Mouse (Mus musculus) heart, postnatal 0 days (tissue): ENCODE measurements at regions not wholly inside any gene's neighbourhood (a gene's known extent, or its start where the extent isn't known, plus 50 kb on each side); places are given as distances from the start of the nearest gene placed in this dataset.

Experiments used
- ATAC-seq: fragments of 200-750 bp; cut with Nextera tagmentation; 2 replicates; pipeline ENCODE4 v1.8.0; 2017; ENCODE audit warnings: low read depth, moderate number of reproducible peaks, moderate library complexity; ENCODE audit not compliant: insufficient read depth
- DNase-seq: peaks from one replicate; pipeline ENCODE4 v3.0.0-alpha.2; 2016; ENCODE audit warnings: low spot score
- H3K27ac ChIP-seq: fragments of 300-500 bp; sonication (generic); 2 replicates; pipeline ENCODE4 v1.5.1; 2014; ENCODE audit warnings: low read depth, mild to moderate bottlenecking
- H3K27me3 ChIP-seq: fragments of 300-500 bp; sonication (generic); 2 replicates; pipeline ENCODE4 v1.6.1; 2014; ENCODE audit warnings: low read length, mixed read lengths; ENCODE audit not compliant: control insufficient read depth, insufficient read depth
- H3K36me3 ChIP-seq: fragments of 300-500 bp; sonication (generic); replicated peaks from 2 replicates; pipeline ENCODE4 v1.6.1; 2014; ENCODE audit warnings: low read length, mixed read lengths; ENCODE audit not compliant: control insufficient read depth, insufficient read depth
- H3K4me1 ChIP-seq: fragments of 300-500 bp; sonication (generic); 2 replicates; pipeline ENCODE4 v1.6.1; 2014; ENCODE audit warnings: antibody characterized with exemption; ENCODE audit not compliant: control insufficient read depth, insufficient read depth
- H3K4me2 ChIP-seq: fragments of 300-500 bp; sonication (generic); 2 replicates; pipeline ENCODE4 v1.6.1; 2014; ENCODE audit warnings: low read depth, mild to moderate bottlenecking, low read length, moderate library complexity
- H3K4me3 ChIP-seq: fragments of 300-500 bp; sonication (generic); 2 replicates; pipeline ENCODE4 v1.5.1; 2014; ENCODE audit warnings: low read depth, low read length
- H3K9ac ChIP-seq: fragments of 300-500 bp; sonication (generic); replicated peaks from 2 replicates; pipeline ENCODE4 v1.6.1; 2014; ENCODE audit warnings: low read depth, low read length, mixed read lengths
- H3K9me3 ChIP-seq: fragments of 300-500 bp; sonication (generic); replicated peaks from 2 replicates; pipeline ENCODE4 v1.6.1; 2016; ENCODE audit warnings: low read length; ENCODE audit not compliant: control insufficient read depth
- CTCF ChIP-seq: IDR thresholded peaks from 2 replicates; pipeline ENCODE4 v1.5.1; 2016; ENCODE audit warnings: antibody characterized with exemption, control low read depth, low read depth
- EP300 ChIP-seq: IDR thresholded peaks from 2 replicates; pipeline ENCODE4 v1.6.1; 2016; ENCODE audit warnings: antibody characterized with exemption, low read depth
- WGBS: fragments of 180-500 bp; shearing (Covaris S2); extraction: QIAGEN DNeasy Blood & Tissue Kit; methylation state at CpG from one replicate; pipeline ENCODE4 v1.1.7; 2014; 5-methylcytosine and 5-hydroxymethylcytosine counted together

DNA sequence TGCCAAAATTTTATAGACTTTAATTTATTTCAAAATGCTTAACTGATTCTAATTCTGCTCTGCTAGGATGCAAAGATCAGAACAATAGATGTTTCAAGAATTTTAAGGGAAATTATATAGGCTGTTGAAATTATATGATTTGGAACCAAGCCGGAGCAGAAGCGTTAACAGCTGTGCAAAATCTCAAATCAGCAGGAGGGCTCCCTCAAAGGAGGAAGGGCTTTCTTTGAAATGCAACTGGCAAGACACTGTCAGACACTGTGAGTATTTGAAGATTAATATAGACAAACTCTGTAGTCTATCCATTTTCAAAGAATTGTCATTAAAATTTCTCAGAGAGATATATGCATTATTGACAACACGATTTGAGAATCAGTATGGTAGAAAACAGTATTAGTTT, 389.9 kb upstream of the Grin3a start:
- no peak overlapping the region for H3K4me2 ChIP-seq
- no peak for ATAC-seq
- no peaks in the 10 kb centered on the region for H3K9me3 ChIP-seq
- no peaks in the 10 kb centered on the region for H3K36me3 ChIP-seq
- no peak for TF ChIP-seq CTCF
- no peak for TF ChIP-seq EP300
- H3K9ac ChIP-seq = no peak overlapping the region
- H3K27me3 ChIP-seq = no peaks in the 10 kb centered on the region
- no peaks in the 10 kb centered on the region for H3K4me1 ChIP-seq
- 75% methylated on average over 3 of the region's 3 CpGs for WGBS
- no peak overlapping the region for H3K27ac ChIP-seq
- H3K4me3 ChIP-seq = no peak overlapping the region
- DNase-seq = no peak

- no peak overlapping the region for H3K4me2 ChIP-seq
- no peaks in the 10 kb centered on the region for H3K36me3 ChIP-seq
- H3K4me3 ChIP-seq = no peak overlapping the region
- no peak overlapping the region for H3K27ac ChIP-seq
- ATAC-seq = no peak
- no peaks in the 10 kb centered on the region for H3K9me3 ChIP-seq
- WGBS = 38% methylated on average over 3 of the region's 3 CpGs
- H3K9ac ChIP-seq = no peak overlapping the region
- no peaks in the 10 kb centered on the region for H3K4me1 ChIP-seq
- no peak for DNase-seq
- no peak for TF ChIP-seq EP300
- TF ChIP-seq CTCF = no peak
- no peaks in the 10 kb centered on the region for H3K27me3 ChIP-seq
Observed at GRCm38 (mm10) chr4:50203348-50203747, 357.8 kb upstream of the Grin3a start.

DNA sequence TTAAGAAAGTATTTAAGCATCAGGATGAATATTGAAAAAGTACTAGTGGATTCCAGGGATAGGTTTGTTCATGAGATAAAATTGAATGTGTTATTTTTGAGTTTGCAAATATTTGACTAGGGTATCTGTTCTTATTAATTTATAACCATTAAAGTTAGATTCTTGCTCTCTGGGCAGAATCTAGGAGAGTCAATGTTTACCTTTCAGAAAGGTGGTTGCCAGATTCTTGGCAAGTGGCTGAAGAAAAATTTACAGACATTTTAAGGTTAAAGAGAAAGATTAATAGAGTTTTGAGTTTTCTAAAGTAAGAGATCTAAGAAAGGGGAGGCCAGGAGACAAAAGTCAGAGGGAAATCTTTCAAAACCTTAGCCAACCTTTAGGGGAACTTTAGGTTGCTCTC, 331.7 kb upstream of the Grin3a start:
- H3K9me3 ChIP-seq = no peaks in the 10 kb centered on the region
- H3K27ac ChIP-seq = no peak overlapping the region
- ATAC-seq = no peak
- no peaks in the 10 kb centered on the region for H3K4me1 ChIP-seq
- H3K4me2 ChIP-seq = no peak overlapping the region
- DNase-seq = no peak
- no peaks in the 10 kb centered on the region for H3K36me3 ChIP-seq
- H3K27me3 ChIP-seq = no peaks in the 10 kb centered on the region
- no peak for TF ChIP-seq EP300
- TF ChIP-seq CTCF = no peak
- H3K4me3 ChIP-seq = no peak overlapping the region
- H3K9ac ChIP-seq = no peak overlapping the region

DNA sequence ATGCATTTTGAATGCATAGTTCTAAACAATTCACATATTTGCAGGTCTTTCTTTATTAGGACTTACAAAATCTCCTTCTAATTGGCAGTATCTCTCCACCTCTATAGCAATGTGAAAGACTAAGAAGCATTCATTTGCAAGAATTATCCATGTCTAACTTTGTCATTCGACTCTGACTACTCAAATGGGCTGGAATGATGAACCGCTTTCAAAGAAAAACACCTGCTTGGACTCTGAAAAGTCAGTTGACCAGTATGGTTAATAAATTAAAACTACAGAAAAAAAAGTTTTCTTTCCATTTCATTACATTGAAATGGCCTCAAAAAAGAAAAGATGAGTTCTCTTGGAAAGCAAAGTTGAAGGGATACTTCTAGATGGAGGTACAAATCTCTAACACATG, 331.1 kb upstream of the Grin3a start:
- TF ChIP-seq CTCF (no peak), EP300 (no peak)
- H3K27ac ChIP-seq = no peak overlapping the region
- H3K9ac ChIP-seq = no peak overlapping the region
- H3K4me2 ChIP-seq = no peak overlapping the region
- DNase-seq (no peak), ATAC-seq (no peak)
- H3K4me3 ChIP-seq = no peak overlapping the region
- 82% methylated on average over 2 of the region's 2 CpGs for WGBS
- no peaks in the 10 kb centered on the region for H3K4me1 ChIP-seq
- H3K36me3 ChIP-seq = no peaks in the 10 kb centered on the region
- H3K9me3 ChIP-seq = no peaks in the 10 kb centered on the region
- H3K27me3 ChIP-seq = no peaks in the 10 kb centered on the region

GRCm38 (mm10) chr4:50160893-50161292, 315.3 kb upstream of the Grin3a start:
- no peaks in the 10 kb centered on the region for H3K27me3 ChIP-seq
- WGBS = 53% methylated on average over 2 of the region's 2 CpGs
- no peaks in the 10 kb centered on the region for H3K9me3 ChIP-seq
- H3K4me2 ChIP-seq = no peak overlapping the region
- H3K4me1 ChIP-seq = no peaks in the 10 kb centered on the region
- H3K27ac ChIP-seq = no peak overlapping the region
- no peak overlapping the region for H3K4me3 ChIP-seq
- DNase-seq (no peak), ATAC-seq (no peak)
- no peak overlapping the region for H3K9ac ChIP-seq
- H3K36me3 ChIP-seq = no peaks in the 10 kb centered on the region
- no peak for TF ChIP-seq CTCF
- TF ChIP-seq EP300 = no peak

DNA sequence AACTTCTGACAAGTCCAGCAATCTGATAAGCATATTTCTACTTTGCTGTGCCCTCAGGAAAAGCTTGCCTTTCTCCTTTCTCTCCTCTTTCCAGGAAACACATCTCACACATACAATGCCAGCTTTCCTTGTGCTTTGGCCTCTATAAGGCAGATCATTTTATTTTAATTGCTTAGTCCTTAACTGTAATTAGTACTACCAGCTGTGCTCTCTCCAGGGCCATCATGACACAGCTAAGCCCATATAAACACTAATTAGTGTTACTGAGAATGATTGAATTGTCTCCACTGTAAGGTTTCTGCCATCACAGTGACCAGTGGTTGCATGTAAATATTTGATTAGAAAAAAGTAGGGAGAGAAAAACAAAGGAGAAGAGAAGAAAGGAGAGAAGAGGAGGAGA, 300.4 kb upstream of the Grin3a start:
- no peak overlapping the region for H3K27ac ChIP-seq
- no peaks in the 10 kb centered on the region for H3K36me3 ChIP-seq
- no peak overlapping the region for H3K4me2 ChIP-seq
- H3K4me1 ChIP-seq = no peaks in the 10 kb centered on the region
- ATAC-seq (no peak), DNase-seq (no peak)
- H3K9ac ChIP-seq = no peak overlapping the region
- TF ChIP-seq CTCF (no peak), EP300 (no peak)
- no peaks in the 10 kb centered on the region for H3K27me3 ChIP-seq
- no peak overlapping the region for H3K4me3 ChIP-seq
- no peaks in the 10 kb centered on the region for H3K9me3 ChIP-seq
